ENCODE assay signal across 8 mouse cellular contexts in the genomic region with DNA sequence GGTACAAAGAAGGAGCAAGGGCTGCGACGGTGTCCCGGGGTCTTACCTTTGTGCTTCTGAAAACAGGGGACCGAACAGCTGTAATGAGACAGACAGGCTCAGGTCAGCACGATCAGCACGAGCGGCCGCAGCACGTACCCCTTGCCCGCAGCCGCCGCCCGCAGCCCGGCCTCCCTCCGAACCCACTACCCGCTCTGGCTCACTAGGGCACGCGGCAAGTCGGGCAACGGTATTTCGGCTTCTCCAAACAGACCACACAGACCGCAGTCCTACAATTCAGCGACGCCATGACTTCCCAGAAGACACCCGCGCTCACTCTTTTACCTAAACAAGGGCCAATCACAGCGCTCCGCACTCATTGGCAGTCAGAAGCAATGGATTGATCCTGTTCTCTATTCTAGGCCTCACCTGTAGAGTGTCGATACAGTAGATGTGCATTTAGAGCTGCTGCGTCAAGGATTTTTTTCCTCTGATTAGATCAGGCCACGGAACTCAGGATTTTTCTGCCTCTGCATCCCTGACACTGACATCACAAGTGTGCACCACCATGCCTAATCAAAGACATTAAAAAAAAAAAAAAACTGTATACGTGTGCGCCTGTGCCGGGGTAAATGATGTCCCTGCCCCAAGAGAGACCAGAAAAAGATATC. TPM values are rescaled to one million over a fixed set of nuclear protein-coding genes. Genes with fewer than 3 reads are reported as not detected.
DNase-seq lines count a peak whose midpoint lies in the region; ATAC-seq lines count a peak whose summit lies in the region.

A gene (minus strand): TSS at position 314 of the 650 bp plus-strand sequence.

- H3K4me3 ChIP-seq in brown adipose tissue, adult 24 weeks (ENCODE audit: insufficient read depth, low read depth, low read length) = peak within 1 kb of the TSS; percentile 96
- H3K4me3 ChIP-seq in heart, embryonic 14.5 days (ENCODE audit: control insufficient read depth in 1 of 2, insufficient read depth in 1 of 2, low read depth in 1 of 2, low read length in 2 of 2) = peak within 1 kb of the TSS; percentile 83 to 100
- peak within 1 kb of the TSS; percentile 91 for H3K4me3 ChIP-seq in liver, embryonic 13.5 days (replicated peaks)
- H3K4me3 ChIP-seq in stomach, embryonic 16.5 days (replicated peaks; ENCODE audit: low read length) = peak within 1 kb of the TSS; percentile 79

- DNase-seq in CD4-positive, CD25-positive, alpha-beta regulatory T cell, adult 2 months (ENCODE audit: low read depth, low spot score) = peak; percentile 91
- peak; percentile 85 for DNase-seq in fibroblast of lung, adult 2 months (ENCODE audit: low read depth)
- DNase-seq in kidney, postnatal 14 days = peak; percentile 92
- peak; percentile 77 for DNase-seq in liver, embryonic 13.5 days
- DNase-seq in neural tube, embryonic 10.5 days (ENCODE audit: extremely low spot score, low spot score) = peak; percentile 75

- no peaks in the 10 kb centered on the region for H3K9me3 ChIP-seq in heart, embryonic 14.5 days (ENCODE audit: control insufficient read depth, low read length)
- no peaks in the 10 kb centered on the region for H3K9me3 ChIP-seq in liver, embryonic 13.5 days (replicated peaks)
- no peaks in the 10 kb centered on the region for H3K9me3 ChIP-seq in stomach, embryonic 16.5 days (replicated peaks; ENCODE audit: control insufficient read depth, low read length)

- no peaks in the 10 kb centered on the region for H3K27me3 ChIP-seq in heart, embryonic 14.5 days (ENCODE audit: control insufficient read depth, insufficient read depth, low read length)
- H3K27me3 ChIP-seq in liver, embryonic 13.5 days = no peaks in the 10 kb centered on the region
- no peaks in the 10 kb centered on the region for H3K27me3 ChIP-seq in stomach, embryonic 16.5 days (ENCODE audit: control insufficient read depth, insufficient read depth, low read length)

- H3K36me3 ChIP-seq in heart, embryonic 14.5 days (ENCODE audit: control insufficient read depth, insufficient read depth, low read length) = peaks cover 27% of the 10 kb centered on the region
- peaks cover 35% of the 10 kb centered on the region for H3K36me3 ChIP-seq in liver, embryonic 13.5 days
- H3K36me3 ChIP-seq in stomach, embryonic 16.5 days (ENCODE audit: control insufficient read depth, insufficient read depth, low read length) = no peaks in the 10 kb centered on the region

- H3K9ac ChIP-seq in heart, embryonic 14.5 days (ENCODE audit: low read length) = peak within 1 kb of the TSS; percentile 86
- peak within 1 kb of the TSS; percentile 93 for H3K9ac ChIP-seq in liver, embryonic 13.5 days
- H3K9ac ChIP-seq in stomach, embryonic 16.5 days (ENCODE audit: low read length) = peak within 1 kb of the TSS; percentile 86

- H3K4me2 ChIP-seq in heart, embryonic 14.5 days (ENCODE audit: low read length) = peak within 1 kb of the TSS; percentile 74
- peak within 1 kb of the TSS; percentile 82 for H3K4me2 ChIP-seq in liver, embryonic 13.5 days
- H3K4me2 ChIP-seq in stomach, embryonic 16.5 days (ENCODE audit: low read depth, low read length) = peak within 1 kb of the TSS; percentile 73

- 5% methylated on average over 34 of the region's 34 CpGs for WGBS in heart, embryonic 14.5 days
- 2% methylated on average over 34 of the region's 34 CpGs for WGBS in liver, embryonic 13.5 days (ENCODE audit: insufficient replicate concordance)
- WGBS in stomach, embryonic 16.5 days = 3% methylated on average over 34 of the region's 34 CpGs

- no peak within 1 kb of the TSS for H3K27ac ChIP-seq in brown adipose tissue, adult 24 weeks (replicated peaks; ENCODE audit: low read depth, low read length)
- peak within 1 kb of the TSS in 1 of 2 experiments; percentile 12; a peak in 1 of 4 replicates for H3K27ac ChIP-seq in heart, embryonic 14.5 days (replicated peaks in 1 of 2; ENCODE audit: control insufficient read depth in 1 of 2, insufficient read depth in 1 of 2, low read depth in 2 of 2, low read length in 2 of 2)
- H3K27ac ChIP-seq in liver, embryonic 13.5 days = peak within 1 kb of the TSS; percentile 67
- H3K27ac ChIP-seq in stomach, embryonic 16.5 days (ENCODE audit: low read length) = no peak within 1 kb of the TSS

- H3K4me1 ChIP-seq in brown adipose tissue, adult 24 weeks (ENCODE audit: control insufficient read depth, insufficient read depth, insufficient read length, low read length) = peaks cover 2% of the 10 kb centered on the region; the same call in 1 of the 2 replicates
- peaks cover 0 to 8% of the 10 kb centered on the region in 2 experiments; a peak in 1 of 4 replicates for H3K4me1 ChIP-seq in heart, embryonic 14.5 days (ENCODE audit: control insufficient read depth in 2 of 2, insufficient read depth in 2 of 2, low read length in 2 of 2)
- H3K4me1 ChIP-seq in liver, embryonic 13.5 days (replicated peaks) = peaks cover 44% of the 10 kb centered on the region
- peaks cover 9% of the 10 kb centered on the region; the same call in 1 of the 2 replicates for H3K4me1 ChIP-seq in stomach, embryonic 16.5 days (ENCODE audit: control insufficient read depth, insufficient read depth, low read length)

- peak; percentile 82 for ATAC-seq in heart, embryonic 14.5 days (ENCODE audit: insufficient number of reproducible peaks, insufficient read depth, low FRiP score, low read depth)
- ATAC-seq in liver, embryonic 13.5 days (ENCODE audit: low read depth) = peak; percentile 78
- peak; percentile 86 for ATAC-seq in stomach, embryonic 16.5 days (ENCODE audit: insufficient read depth, low FRiP score)

RNA-seq across cellular contexts. Expression of the gene that starts here (rescaled TPM):
- polyA plus RNA-seq in brown adipose tissue, adult 24 weeks (2012; ENCODE audit: insufficient read depth, insufficient read length, missing spikeins) = 18.5 and 22.0 TPM in 2 replicates
- 38.5 and 42.6 TPM in 2 replicates for polyA plus RNA-seq in heart, embryonic 14.5 days (2014; fragmentation: Nextera tagmentation; extraction: Ambion mirVana)
- 53.5 and 54.9 TPM in 2 replicates for polyA plus RNA-seq in liver, embryonic 13.5 days (2015; fragmentation: Nextera tagmentation; extraction: Ambion mirVana)
- 46.8 and 48.3 TPM in 2 replicates for polyA plus RNA-seq in stomach, embryonic 16.5 days (2015; fragmentation: Nextera tagmentation; extraction: Ambion mirVana)
